Mouse (Mus musculus) cerebellum, adult 9-10 months (tissue): ENCODE measurements at regions not wholly inside any gene's neighbourhood (a gene's known extent, or its start where the extent isn't known, plus 50 kb on each side); places are given as distances from the start of the nearest gene placed in this dataset.

Experiments
- DNase-seq: peaks from one replicate; pipeline ENCODE4 v3.0.0; 2022

DNA sequence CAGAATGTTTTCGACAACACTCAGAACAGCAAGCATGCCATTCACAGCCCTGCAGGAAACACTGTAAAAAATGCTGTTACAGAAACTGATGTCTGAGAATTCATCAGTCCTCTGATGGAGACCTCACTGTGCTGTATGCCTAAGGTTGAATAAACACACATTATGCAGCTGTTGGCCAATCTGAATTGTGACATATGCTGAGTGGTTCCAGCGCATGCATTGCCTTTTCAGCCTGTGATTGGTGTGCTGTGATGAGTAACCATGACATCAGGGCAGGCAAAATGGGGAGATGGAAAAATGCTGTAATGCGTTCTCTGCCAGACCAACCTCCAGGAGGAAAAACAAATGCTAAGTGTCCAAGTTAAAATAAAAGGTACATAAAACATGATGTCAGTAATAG lies 620.3 kb downstream of the Utrn start:
- DNase-seq: no peak

DNA sequence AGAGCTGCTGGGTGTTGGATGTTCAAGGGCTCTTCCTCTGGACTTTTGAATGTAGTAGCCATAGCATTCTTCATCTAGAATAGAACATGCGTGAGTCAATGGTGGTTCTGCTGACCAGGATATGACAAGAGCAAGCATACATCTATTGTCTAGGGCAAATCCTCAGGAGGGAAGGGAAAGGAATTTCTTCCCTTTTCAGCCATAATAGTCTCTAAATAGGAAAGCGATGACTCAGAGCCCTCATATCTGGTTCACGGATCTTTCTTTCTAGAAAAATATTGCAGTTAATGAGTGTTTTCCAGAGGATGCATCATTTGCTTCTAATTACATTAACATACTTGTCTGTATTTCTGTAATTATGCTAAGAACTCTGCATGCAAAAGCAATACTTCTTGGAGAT lies 615.9 kb downstream of the Utrn start:
- no peak for DNase-seq

DNA sequence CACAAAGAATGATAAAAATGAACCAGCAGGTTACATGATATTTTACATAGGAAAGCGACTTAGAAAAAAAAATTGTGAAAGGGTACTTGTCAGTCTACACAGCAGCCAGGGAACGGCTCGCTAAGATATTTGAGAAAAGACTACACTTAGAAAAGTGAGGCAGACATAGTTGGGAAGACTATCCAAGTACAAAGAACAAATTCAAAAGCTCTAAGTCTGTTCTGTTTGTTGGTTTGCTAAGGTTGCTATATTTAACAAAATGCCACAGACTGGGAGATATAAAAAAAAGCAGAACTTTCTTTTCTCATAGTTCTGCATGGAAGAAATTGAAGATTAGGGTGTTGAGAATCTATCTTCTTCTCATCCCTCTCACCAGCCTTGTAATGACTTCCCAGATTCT lies 583.5 kb downstream of the Utrn start:
- no peak for DNase-seq

DNA sequence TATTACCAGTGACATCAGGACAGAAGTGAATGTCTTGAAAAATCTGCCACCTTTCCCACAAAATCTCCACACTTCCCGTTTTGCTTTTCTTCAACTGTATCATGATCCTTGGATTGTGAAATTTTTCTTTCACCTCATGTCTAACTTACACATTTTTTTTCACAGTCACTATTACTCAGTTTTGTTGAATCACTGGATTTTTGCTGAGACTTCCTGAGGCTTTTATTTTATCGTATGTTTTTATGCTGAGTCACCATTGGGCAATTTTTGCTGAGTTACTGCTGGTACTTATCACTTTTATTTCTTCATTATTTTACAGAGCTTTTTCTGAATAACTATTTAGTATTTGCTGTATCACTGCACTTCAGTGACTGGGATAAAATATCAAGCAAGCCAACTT lies 570.3 kb downstream of the Utrn start:
- DNase-seq: no peak

- DNase-seq: no peak
Measured at GRCm38 (mm10) chr10:12302396-12302795, 566.8 kb downstream of the Utrn start.

- no peak for DNase-seq
Measured at GRCm38 (mm10) chr10:12320311-12320710, 548.9 kb downstream of the Utrn start.
